Mouse (Mus musculus) left cerebral cortex, adult 11 months (tissue): ENCODE measurements around the gene Slc48a1.

Experiments
- DNase-seq: peaks from one replicate; pipeline ENCODE4 v3.0.0; 2022; ENCODE audit warnings: low spot score

Gene Slc48a1

GRCm38 (mm10) chr15:97754476-97754875 is 23.8 kb upstream of the Slc48a1 start:
- no peak for DNase-seq

DNA sequence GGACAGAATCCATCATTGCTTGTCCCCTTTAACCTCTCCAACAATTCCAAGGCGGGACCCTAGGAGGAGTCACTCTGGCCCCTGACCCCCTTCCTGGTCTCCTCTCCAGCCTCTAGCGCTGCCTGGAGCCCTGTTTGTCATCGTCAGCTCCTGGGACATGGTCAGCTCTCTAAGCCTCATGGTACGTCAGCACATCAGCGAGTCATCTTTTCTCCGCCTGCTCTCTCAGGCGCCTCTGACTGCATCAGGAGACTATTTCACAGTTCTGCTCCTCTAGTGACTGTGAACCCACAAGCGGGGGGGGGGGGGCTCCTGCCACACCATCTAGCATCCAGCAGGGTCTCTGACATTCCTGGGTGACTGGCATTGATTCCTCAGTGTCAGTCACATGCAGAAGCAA is 23.0 kb upstream of the Slc48a1 start:
- no peak for DNase-seq

- peak; percentile 63 for DNase-seq
Observed at GRCm38 (mm10) chr15:97760006-97760405, 18.3 kb upstream of the Slc48a1 start.

DNA sequence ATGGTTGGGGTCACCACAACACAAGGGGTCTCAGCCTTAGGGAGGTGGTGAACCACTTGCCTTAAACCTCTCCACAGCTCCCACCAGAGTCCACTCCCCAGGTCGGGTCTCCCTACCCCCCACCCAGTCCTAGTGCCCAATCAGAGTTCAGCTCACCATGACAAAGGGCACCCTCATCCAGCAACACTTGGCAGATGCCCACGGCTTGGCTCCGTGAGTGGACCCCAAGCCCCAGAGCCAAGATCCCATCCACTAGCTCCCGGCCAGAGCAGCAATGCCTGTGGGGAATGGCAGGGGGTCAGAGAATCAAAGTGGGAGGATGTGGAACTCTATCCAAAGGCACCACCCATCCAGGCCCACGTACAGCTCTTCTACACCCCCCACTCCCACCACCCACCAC is 17.4 kb upstream of the Slc48a1 start:
- no peak for DNase-seq

DNA sequence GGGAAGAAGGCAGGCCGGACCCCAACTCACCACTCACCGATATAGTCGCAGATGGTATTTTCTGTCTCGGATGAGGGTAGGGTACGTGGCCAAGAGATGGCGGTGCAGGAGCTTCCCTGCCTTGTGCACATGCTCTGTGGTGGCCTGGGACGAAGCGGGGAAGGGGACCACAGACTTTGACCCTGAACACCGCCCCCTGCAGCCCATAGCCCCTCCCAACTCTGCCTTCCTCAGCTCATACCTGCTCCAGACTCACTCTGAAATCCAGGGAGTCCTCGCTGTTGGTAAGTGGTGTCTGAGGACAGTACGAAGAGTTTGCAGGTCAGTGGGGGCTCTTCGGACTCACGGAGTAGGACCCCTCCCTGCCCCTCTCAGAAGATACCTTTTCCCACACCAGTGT is 16.9 kb upstream of the Slc48a1 start:
- no peak for DNase-seq

DNA sequence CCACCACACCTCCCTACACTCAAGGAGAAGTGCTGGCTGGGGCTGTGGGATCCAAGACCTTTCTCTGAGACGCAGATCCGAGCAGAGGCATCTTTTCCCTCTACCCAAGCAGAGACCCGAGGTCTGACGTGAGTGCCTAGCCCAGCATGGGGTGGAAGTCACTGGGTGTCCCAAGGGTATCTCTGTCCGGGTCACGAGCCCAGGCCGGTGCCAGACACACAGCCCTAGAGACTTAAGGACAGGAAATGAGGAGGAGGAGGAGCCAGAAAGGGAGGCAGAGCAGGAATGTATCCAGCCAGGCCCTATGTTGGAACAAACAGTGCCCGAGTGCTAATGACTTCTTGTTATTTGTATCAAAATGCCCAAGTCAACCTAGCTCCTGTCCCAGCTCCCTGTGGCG is 15.6 kb upstream of the Slc48a1 start:
- no peak for DNase-seq

DNA sequence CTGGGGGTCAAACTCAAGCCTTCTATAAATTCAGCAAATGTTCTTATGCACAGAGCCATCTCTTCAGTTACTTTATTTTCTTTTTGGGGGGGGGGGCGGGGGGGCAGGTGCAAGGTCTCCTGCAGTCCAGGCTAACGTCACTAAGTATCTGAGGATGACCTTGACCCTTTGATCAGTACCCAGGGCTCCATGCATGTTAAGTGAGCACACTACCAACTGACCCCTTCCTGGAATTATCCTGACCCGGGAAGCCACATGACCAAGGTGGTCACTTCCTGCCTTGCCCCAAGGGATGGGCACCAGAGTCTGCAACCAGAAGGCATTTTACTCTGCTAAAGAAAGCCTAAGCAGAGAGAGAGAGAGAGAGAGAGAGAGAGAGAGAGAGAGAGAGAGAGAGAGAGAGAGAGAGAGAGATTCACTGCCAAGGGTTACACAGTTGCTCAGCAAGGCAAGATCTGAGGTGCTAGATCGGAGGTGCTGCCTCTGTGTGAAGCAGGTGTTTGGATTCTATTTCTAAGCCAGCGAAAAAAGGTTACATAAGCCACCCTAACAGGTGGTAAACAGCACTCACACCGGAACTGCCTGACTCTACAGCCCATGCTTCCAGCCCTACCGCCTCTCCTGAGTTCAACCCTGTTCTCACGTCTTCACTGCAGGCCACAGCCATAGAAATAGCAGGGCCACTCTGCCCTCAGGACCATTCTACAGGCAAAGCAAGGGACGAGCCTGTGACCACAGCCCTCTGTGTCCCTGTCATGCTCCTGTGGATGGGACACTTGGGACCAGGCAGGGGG is 14.9 kb upstream of the Slc48a1 start:
- no peak for DNase-seq

DNA sequence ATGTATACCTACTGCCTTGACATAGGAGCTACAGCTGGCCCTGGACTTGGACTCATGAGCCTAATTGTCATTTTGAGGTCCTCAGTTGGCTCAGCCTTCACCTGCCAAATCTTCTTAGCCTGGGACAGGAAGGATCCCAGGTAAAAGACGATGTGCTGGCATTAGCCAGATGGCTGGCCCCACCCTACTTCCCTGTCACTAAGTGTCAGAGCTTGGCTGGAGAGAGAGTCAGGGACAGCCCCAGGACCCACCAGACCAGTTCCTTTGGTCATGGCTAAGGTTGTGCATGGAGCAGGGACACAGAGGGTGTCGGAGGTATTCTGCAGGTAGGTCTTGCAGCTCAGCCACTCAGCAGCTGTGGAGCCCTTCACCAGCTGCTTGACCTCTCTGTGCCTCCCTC is 13.8 kb upstream of the Slc48a1 start:
- no peak for DNase-seq

DNA sequence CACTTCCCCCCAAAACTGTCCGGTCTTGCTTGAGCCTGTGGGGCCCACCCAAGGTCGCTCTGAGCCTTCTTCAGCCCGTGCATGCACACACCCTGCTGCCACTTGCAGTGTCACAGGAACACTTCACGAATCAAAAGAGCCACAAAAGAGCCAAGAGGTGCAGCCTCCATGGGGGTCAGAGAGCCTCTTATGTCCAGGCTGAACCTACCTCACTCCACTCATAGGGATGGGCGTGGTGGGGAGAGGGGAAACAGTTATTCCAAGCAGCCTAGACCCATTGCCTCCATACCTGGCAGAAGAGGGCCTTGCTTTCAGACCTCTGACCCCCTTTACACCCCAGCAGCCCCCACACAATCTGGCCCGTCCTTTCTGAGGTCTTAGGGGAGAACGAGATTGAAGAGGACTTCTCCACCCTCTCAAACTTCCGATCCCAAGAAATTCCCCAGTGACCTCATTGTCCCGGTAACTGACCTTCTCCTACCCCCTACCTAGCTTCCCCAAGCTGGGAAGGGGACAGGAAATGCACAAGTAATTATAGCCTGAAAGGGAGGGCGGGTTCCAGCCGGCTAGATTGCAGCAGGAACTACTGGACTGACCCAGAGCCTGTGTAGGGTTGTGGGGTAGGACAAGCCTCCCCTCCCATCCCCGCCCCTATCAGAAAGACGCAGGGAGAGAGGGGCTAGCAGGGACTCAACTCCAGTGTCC is 13.1 kb upstream of the Slc48a1 start:
- DNase-seq: no peak

GRCm38 (mm10) chr15:97766194-97766593 is 12.1 kb upstream of the Slc48a1 start:
- no peak for DNase-seq

DNA sequence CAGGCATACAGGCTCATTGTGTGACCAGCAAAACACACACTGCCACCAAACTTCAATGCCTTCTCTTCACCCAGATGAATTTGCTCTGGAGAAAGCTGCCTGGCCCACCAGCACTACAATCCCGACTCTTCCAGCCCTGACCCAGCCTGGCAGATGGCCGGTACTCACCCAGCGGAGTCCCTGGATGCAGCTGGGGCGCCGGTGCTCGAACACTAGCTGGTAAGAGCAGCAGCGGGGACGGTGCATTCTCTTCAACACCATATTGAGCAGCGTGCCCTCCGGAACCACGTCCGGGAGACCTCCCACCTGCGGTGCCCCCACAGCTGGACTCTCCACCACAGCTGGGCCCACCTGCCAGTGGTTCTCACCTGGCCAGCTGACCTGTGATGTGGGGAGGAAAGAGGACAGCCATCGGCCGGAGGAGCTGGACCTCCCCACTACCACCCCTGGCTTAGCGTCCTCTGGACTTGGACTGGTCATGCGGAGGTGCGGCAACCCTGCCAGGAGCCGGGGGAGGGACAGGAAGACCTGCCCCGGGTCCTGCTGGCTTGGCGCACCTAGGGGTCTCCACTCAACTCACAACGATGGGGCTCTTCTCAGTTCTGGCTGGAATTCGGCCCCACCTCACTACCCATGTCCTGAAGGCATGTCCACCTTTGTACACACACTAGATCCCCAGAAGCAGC is 11.6 kb upstream of the Slc48a1 start:
- no peak for DNase-seq

DNA sequence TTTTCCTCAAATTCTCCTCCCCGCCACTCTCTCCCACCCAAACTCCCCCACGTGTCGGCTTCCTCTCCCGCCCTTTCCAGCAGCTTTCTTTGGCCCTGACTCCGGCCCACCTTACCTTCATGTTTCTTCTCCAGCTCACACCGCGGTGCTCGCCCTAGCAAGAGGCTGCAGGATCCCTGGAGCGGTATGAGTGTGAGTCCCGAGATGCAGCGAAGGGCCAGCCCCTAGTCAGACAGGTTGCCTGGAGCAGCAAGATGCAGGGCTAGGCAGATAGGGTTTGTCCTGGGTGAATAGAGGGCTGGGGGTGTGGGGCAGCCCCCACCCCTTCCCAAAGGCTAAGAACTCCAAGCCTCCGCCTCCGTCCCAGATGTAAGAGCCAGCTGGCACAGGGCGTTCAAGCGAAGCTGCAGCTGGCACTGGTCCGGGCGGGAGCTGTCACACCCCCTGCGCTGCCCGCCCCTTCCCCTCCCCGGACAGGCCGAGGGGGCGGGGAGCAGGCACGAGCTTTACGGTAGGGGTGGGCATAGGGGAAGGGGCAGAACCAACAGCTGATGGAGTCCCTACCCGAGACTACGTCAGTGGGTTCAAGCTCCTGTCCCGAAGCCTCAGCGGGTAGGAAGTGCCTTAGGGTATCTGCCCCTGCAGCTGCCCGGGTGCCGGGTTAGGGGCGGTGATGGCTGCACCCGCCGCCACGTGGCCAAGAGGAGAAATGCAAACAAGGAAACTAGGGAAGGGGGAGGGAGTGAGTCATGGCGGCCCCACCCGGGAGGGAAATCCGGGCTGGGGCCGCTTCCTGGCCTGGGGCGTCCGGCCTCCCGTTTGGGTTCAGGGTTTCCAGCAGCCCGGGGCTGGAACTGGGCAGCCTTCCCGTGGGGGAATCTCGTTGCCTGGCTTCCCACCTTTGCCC is 10.8 kb upstream of the Slc48a1 start, which contains the start of gene Rapgef3:
TSS of gene Rapgef3 (minus strand) at position 693 of the 907 bp plus-strand sequence.
- no peak for DNase-seq

GRCm38 (mm10) chr15:97768192-97768591 is 10.1 kb upstream of the Slc48a1 start:
- no peak for DNase-seq

DNA sequence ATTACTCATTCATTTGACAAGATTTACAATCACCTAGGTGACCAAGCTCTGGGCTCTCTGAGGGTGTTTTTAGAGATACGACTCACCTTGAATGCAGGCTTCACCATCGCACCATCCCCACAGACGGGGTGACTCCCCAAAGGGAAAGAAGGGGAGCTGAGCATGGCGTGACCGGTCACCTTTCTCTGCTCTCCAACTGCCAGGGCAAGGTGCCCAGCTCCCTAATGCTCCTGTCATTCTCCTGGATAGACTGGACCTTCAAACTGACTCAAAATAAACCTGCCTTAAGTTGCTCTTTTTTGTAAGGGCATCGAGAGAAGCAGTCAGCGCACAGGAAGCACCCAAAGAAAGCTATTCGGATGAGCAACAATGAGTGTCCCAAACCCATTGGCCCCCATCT is 8.0 kb upstream of the Slc48a1 start:
- no peak for DNase-seq

- no peak for DNase-seq
Observed at GRCm38 (mm10) chr15:97773108-97773507, 5.2 kb upstream of the Slc48a1 start.

- DNase-seq: no peak
Observed at GRCm38 (mm10) chr15:97773961-97774370, 4.4 kb upstream of the Slc48a1 start.

- DNase-seq: no peak
Observed at GRCm38 (mm10) chr15:97776514-97776913, 1.8 kb upstream of the Slc48a1 start.

GRCm38 (mm10) chr15:97776919-97777318 is 1.4 kb upstream of the Slc48a1 start:
- DNase-seq: no peak

- no peak for DNase-seq
Observed at GRCm38 (mm10) chr15:97779576-97779975, 1.3 kb downstream of the Slc48a1 start.

DNA sequence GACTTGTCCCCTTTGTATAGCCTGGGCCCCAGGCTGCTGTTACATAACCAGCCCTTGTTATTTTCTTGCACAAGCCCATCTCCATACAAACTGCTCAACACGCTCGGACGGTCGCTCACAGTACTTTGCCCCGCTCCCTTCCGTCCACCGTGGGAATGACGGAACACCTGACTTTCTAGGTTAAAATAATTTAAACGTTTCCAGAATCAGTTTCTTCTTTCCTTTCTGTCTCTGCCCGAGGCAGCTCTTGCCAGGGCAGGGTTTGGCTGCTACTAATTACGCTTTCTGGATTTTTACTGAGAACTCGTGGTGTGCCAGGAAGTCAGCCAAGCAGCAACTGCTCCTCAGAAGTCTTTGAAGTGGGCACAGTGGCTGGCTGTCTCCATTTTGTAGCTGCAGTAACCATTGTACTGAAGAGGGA is 2.3 kb downstream of the Slc48a1 start:
- no peak for DNase-seq

- DNase-seq: no peak
Observed at GRCm38 (mm10) chr15:97781961-97782748, 3.8 kb downstream of the Slc48a1 start.
